Mouse (Mus musculus) MEL (cell line): ENCODE measurements around the gene 0610010F05Rik. TPM values are rescaled to one million over a fixed set of nuclear protein-coding genes. Genes with fewer than 3 reads are reported as not detected.

ENCODE experiments used
- DNase-seq: peaks from one replicate; pipeline ENCODE4 v3.0.0; 2011; ENCODE audit warnings: low read depth, low spot score
- H3K27ac ChIP-seq: 2 replicates; pipeline ENCODE4 v1.5.1; 2012; ENCODE audit warnings: low read depth, mild to moderate bottlenecking, control low read depth, low read length, moderate library complexity; ENCODE audit not compliant: control insufficient read depth
- H3K27me3 ChIP-seq, 2 experiments: fragments of 150-350 bp in 1 of 2; sonication (generic) in 1 of 2; 2 replicates each; pipeline ENCODE4 v1.6.1; 2012; ENCODE audit warnings: low read length in 2 of 2, mild to moderate bottlenecking in 2 of 2, improper control_type of control experiment in 1 of 2, moderate library complexity in 1 of 2; ENCODE audit not compliant: insufficient read depth in 2 of 2, control insufficient read depth in 1 of 2
- H3K36me3 ChIP-seq, 2 experiments: 2 replicates each; pipeline ENCODE4 v1.6.1; 2012 to 2014; ENCODE audit warnings: low read length in 2 of 2, improper control_type of control experiment in 1 of 2, inconsistent platforms in 1 of 2, mild to moderate bottlenecking in 1 of 2; ENCODE audit not compliant: insufficient read depth in 2 of 2, control insufficient read depth in 1 of 2
- H3K4me1 ChIP-seq, 2 experiments: fragments of 150-350 bp in 1 of 2; sonication (generic) in 1 of 2; 2 replicates each; pipeline ENCODE4 v1.6.1; 2012; ENCODE audit warnings: low read length in 2 of 2, improper control_type of control experiment in 1 of 2, mild to moderate bottlenecking in 1 of 2; ENCODE audit not compliant: insufficient read depth in 2 of 2, control insufficient read depth in 1 of 2
- H3K4me3 ChIP-seq, 2 experiments: fragments of 150-350 bp in 1 of 2; sonication (generic) in 1 of 2; 2 replicates each; pipeline ENCODE4 v1.5.1; 2012; ENCODE audit warnings: low read depth in 2 of 2, low read length in 2 of 2, mild to moderate bottlenecking in 2 of 2, moderate library complexity in 2 of 2, control low read depth in 1 of 2, improper control_type of control experiment in 1 of 2; ENCODE audit not compliant: control insufficient read depth in 1 of 2, insufficient read depth in 1 of 2
- H3K79me2 ChIP-seq: 2 replicates; pipeline ENCODE4 v1.6.1; 2012; ENCODE audit warnings: mild to moderate bottlenecking, low read length, moderate library complexity; ENCODE audit not compliant: control insufficient read depth, poor library complexity, insufficient read depth
- H3K9ac ChIP-seq: 2 replicates; pipeline ENCODE4 v1.6.1; 2012; ENCODE audit warnings: low read depth, mild to moderate bottlenecking, control low read depth, low read length, moderate library complexity; ENCODE audit not compliant: control insufficient read depth, poor library complexity, severe bottlenecking
- H3K9me3 ChIP-seq: fragments of 150-350 bp; sonication (generic); replicated peaks from 2 replicates; pipeline ENCODE4 v1.6.1; 2012; ENCODE audit warnings: mild to moderate bottlenecking, low read length, improper control_type of control experiment, moderate library complexity; ENCODE audit not compliant: insufficient read depth
- CHD1 ChIP-seq: IDR thresholded peaks from 2 replicates; pipeline ENCODE4 v1.6.1; 2012; ENCODE audit warnings: low read depth, mild to moderate bottlenecking, inconsistent platforms, low read length, improper control_type of control experiment
- ELF1 ChIP-seq: IDR thresholded peaks from 2 replicates; pipeline ENCODE4 v1.6.1; 2014; ENCODE audit warnings: low read depth, mild to moderate bottlenecking, inconsistent platforms, low read length, improper control_type of control experiment, moderate library complexity
- EP300 ChIP-seq, 2 experiments: IDR thresholded peaks; 2 replicates each; pipeline ENCODE4 v1.6.1; 2011; ENCODE audit warnings: improper control_type of control experiment in 2 of 2, low read length in 2 of 2, low read depth in 1 of 2, mild to moderate bottlenecking in 1 of 2
- GABPA ChIP-seq: IDR thresholded peaks from 2 replicates; pipeline ENCODE4 v1.6.1; 2012; ENCODE audit warnings: low read depth, mild to moderate bottlenecking, inconsistent platforms, low read length, improper control_type of control experiment, moderate library complexity
- HCFC1 ChIP-seq: IDR thresholded peaks from 2 replicates; pipeline ENCODE4 v1.6.1; 2012; ENCODE audit warnings: low read depth, mild to moderate bottlenecking, inconsistent platforms, low read length, improper control_type of control experiment, moderate library complexity
- KAT2A ChIP-seq: conservative IDR thresholded peaks from 2 replicates; pipeline ENCODE4 v1.6.1; 2012; ENCODE audit warnings: low read depth, low read length, improper control_type of control experiment, inconsistent platforms
- MAFK ChIP-seq: IDR thresholded peaks from 2 replicates; pipeline ENCODE4 v1.6.1; 2011; ENCODE audit warnings: low read depth, mild to moderate bottlenecking, low read length, improper control_type of control experiment, borderline replicate concordance
- MAZ ChIP-seq: IDR thresholded peaks from 2 replicates; pipeline ENCODE4 v1.6.1; 2012; ENCODE audit warnings: low read depth, mild to moderate bottlenecking, inconsistent platforms, low read length, improper control_type of control experiment
- MXI1 ChIP-seq: IDR thresholded peaks from 2 replicates; pipeline ENCODE4 v1.6.1; 2011; ENCODE audit warnings: mild to moderate bottlenecking, low read depth, low read length, improper control_type of control experiment
- MYB ChIP-seq: IDR thresholded peaks from 2 replicates; pipeline ENCODE4 v1.6.1; 2011; ENCODE audit warnings: mild to moderate bottlenecking, low read depth, low read length, improper control_type of control experiment
- NRF1 ChIP-seq: IDR thresholded peaks from 2 replicates; pipeline ENCODE4 v1.6.1; 2014; ENCODE audit warnings: low read depth, mild to moderate bottlenecking, inconsistent platforms, low read length, improper control_type of control experiment, moderate library complexity; ENCODE audit not compliant: poor library complexity, insufficient read depth, severe bottlenecking
- POLR2A ChIP-seq, 2 experiments: IDR thresholded peaks; 2 replicates each; pipeline ENCODE4 v1.6.1; 2011 to 2012; ENCODE audit warnings: low read length in 2 of 2, mild to moderate bottlenecking in 2 of 2, control low read depth in 1 of 2, improper control_type of control experiment in 1 of 2, low read depth in 1 of 2, moderate library complexity in 1 of 2; ENCODE audit not compliant: control insufficient read depth in 1 of 2, insufficient read depth in 1 of 2, poor library complexity in 1 of 2
- POLR2AphosphoS2 ChIP-seq: IDR thresholded peaks from 2 replicates; pipeline ENCODE4 v1.6.1; 2011; ENCODE audit warnings: low read length, improper control_type of control experiment
- RAD21 ChIP-seq: IDR thresholded peaks from 2 replicates; pipeline ENCODE4 v1.6.1; 2011; ENCODE audit warnings: mild to moderate bottlenecking, low read depth, low read length, improper control_type of control experiment
- SMC3 ChIP-seq: IDR thresholded peaks from 2 replicates; pipeline ENCODE4 v1.6.1; 2011; ENCODE audit warnings: low read depth, low read length, improper control_type of control experiment
- TBP ChIP-seq: IDR thresholded peaks from 2 replicates; pipeline ENCODE4 v1.8.0; 2011; ENCODE audit warnings: low read depth, low read length, improper control_type of control experiment
- ZC3H11A ChIP-seq: IDR thresholded peaks from 2 replicates; pipeline ENCODE4 v1.6.1; 2012; ENCODE audit warnings: low read depth, mild to moderate bottlenecking, inconsistent platforms, low read length, improper control_type of control experiment
- ZKSCAN1 ChIP-seq: IDR thresholded peaks from 2 replicates; pipeline ENCODE4 v1.6.1; 2012; ENCODE audit warnings: low read depth, mild to moderate bottlenecking, inconsistent platforms, low read length, improper control_type of control experiment, moderate library complexity
- ZNF384 ChIP-seq: IDR thresholded peaks from 2 replicates; pipeline ENCODE4 v1.6.1; 2012; ENCODE audit warnings: low read depth, mild to moderate bottlenecking, inconsistent platforms, low read length, improper control_type of control experiment
- polyA plus RNA-seq, 2 experiments: library from polyadenylated mRNA; stranded (reverse) in 1 of 2; unstranded in 1 of 2; fragments of >175 nt in 1 of 2; fragments of >200 nt in 1 of 2; gene quantifications; 2 replicates each; pipeline versions ENCODE4 v1.2.1 to v1.2.4; 2012; ENCODE audit warnings: low replicate concordance in 2 of 2, low read depth in 1 of 2; ENCODE audit not compliant: insufficient read length in 2 of 2, insufficient read depth in 1 of 2, missing spikeins in 1 of 2
- total RNA-seq: library from RNA; depleted of rRNA; stranded (reverse); fragments of 300-350 nt; gene quantifications from 2 replicates; pipeline ENCODE4 v1.2.3, GENCODE M21; 2012

0610010F05Rik gene
- total and polyA plus RNA-seq, 3 experiments = 13.8 to 156 (median 14.1) TPM

- no peak for TF ChIP-seq NRF1
Measured at GRCm38 (mm10) chr11:23679044-23679642, 45.7 kb upstream of the 0610010F05Rik start (continued).

- TF ChIP-seq TBP (no peak), POLR2A (IDR thresholded peaks at IDR 0.05; ENCODE audit: control insufficient read depth in 1 of 2, insufficient read depth in 1 of 2, low read depth in 1 of 2, low read length in 2 of 2, poor library complexity in 1 of 2) (no peak), CHD1 (no peak), GABPA (no peak), RAD21 (no peak), HCFC1 (no peak), KAT2A (no peak), ELF1 (no peak), POLR2AphosphoS2 (no peak), MXI1 (no peak), SMC3 (no peak), ZC3H11A (no peak)
- H3K4me3 ChIP-seq = no peak overlapping the region
- peaks cover 0 to 37% of the 10 kb centered on the region in 2 experiments; a peak in 2 of 4 replicates for H3K36me3 ChIP-seq
- no peak overlapping the region for H3K9ac ChIP-seq
- DNase-seq = no peak
- no peaks in the 10 kb centered on the region for H3K79me2 ChIP-seq
- H3K27ac ChIP-seq = no peak overlapping the region
- H3K27me3 ChIP-seq = no peaks in the 10 kb centered on the region
- no peaks in the 10 kb centered on the region for H3K9me3 ChIP-seq
- no peaks in the 10 kb centered on the region for H3K4me1 ChIP-seq
Measured at GRCm38 (mm10) chr11:23676100-23676499, 42.7 kb upstream of the 0610010F05Rik start.

GRCm38 (mm10) chr11:23672256-23672749 is 38.9 kb upstream of the 0610010F05Rik start:
- DNase-seq = no peak
- no peak overlapping the region for H3K9ac ChIP-seq
- TF ChIP-seq NRF1 (no peak), MYB (no peak), ZNF384 (no peak), KAT2A (no peak), MAFK (no peak), MAZ (no peak), POLR2A (IDR thresholded peaks at IDR 0.05; ENCODE audit: control insufficient read depth in 1 of 2, insufficient read depth in 1 of 2, low read depth in 1 of 2, low read length in 2 of 2, poor library complexity in 1 of 2) (no peak), ZKSCAN1 (no peak), EP300 (IDR thresholded peaks at IDR 0.05; ENCODE audit: low read depth in 1 of 2, low read length in 2 of 2) (no peak)
- peaks cover 7% of the 10 kb centered on the region for H3K79me2 ChIP-seq
- H3K36me3 ChIP-seq = peaks cover 5 to 35% of the 10 kb centered on the region in 2 experiments
- no peaks in the 10 kb centered on the region for H3K9me3 ChIP-seq
- no peak overlapping the region for H3K27ac ChIP-seq
- H3K4me3 ChIP-seq = no peak overlapping the region
- H3K4me1 ChIP-seq = no peaks in the 10 kb centered on the region
- no peaks in the 10 kb centered on the region for H3K27me3 ChIP-seq
